ENCODE assay signal across 37 mouse cellular contexts in genomic region chr4:148310126-148310525, GRCm38 (mm10). TPM values are rescaled to one million over a fixed set of nuclear protein-coding genes. Genes with fewer than 3 reads are reported as not detected.
"Had no signal": no experiment of that assay in that cellular context is flagged by ENCODE, and none has a peak within 500 bp of the region (broad histone marks: within the 10 kb centered on the region; RNA-seq: fewer than 3 reads in every experiment).

No protein-coding gene starts in this region.

- H3K4me1 ChIP-seq: intestine, embryonic 15.5 days had no signal

- H3K4me3 ChIP-seq: heart, embryonic 10.5 days; heart, embryonic 12.5 days; heart, embryonic 13.5 days; heart, embryonic 15.5 days; hindbrain, embryonic 10.5 days; hindbrain, embryonic 12.5 days; hindbrain, embryonic 13.5 days; hindbrain, embryonic 15.5 days; intestine, embryonic 15.5 days; kidney, embryonic 15.5 days; layer of hippocampus, adult 2 months had no signal

- H3K9ac ChIP-seq: heart, embryonic 12.5 days; heart, embryonic 13.5 days; heart, embryonic 15.5 days; hindbrain, embryonic 12.5 days; hindbrain, embryonic 13.5 days; hindbrain, embryonic 14.5 days; hindbrain, embryonic 15.5 days; intestine, embryonic 15.5 days; kidney, embryonic 15.5 days had no signal

- DNase-seq: heart, postnatal 10 days; heart, postnatal 14 days; heart, postnatal 36 days; heart, postnatal 4 days; kidney, adult 11 months; kidney, adult 18-20 months; kidney, adult 2 months; kidney, adult 8-10 months; kidney, adult 9 months; kidney, postnatal 10 days; kidney, postnatal 14 days; kidney, postnatal 25 days; kidney, postnatal 36 days; kidney, postnatal 4 days; layer of hippocampus, adult 9-11 months; layer of hippocampus, postnatal 36 days had no signal

- H3K36me3 ChIP-seq: heart, embryonic 10.5 days; heart, embryonic 12.5 days; heart, embryonic 13.5 days; heart, embryonic 15.5 days; hindbrain, embryonic 10.5 days; hindbrain, embryonic 12.5 days; hindbrain, embryonic 13.5 days; hindbrain, embryonic 15.5 days; intestine, embryonic 15.5 days; kidney, embryonic 15.5 days had no signal

- ATAC-seq: hindbrain, embryonic 16.5 days; hindbrain, postnatal 0 days; inflammation-experienced regulatory T-cells, adult 6 months; intestine, embryonic 15.5 days; intestine, embryonic 16.5 days; intestine, postnatal 0 days had no signal

- H3K27me3 ChIP-seq: heart, embryonic 15.5 days; hindbrain, embryonic 13.5 days; hindbrain, embryonic 15.5 days; intestine, embryonic 15.5 days had no signal

- H3K27ac ChIP-seq: heart, embryonic 10.5 days; heart, embryonic 13.5 days; heart, embryonic 15.5 days; hindbrain, embryonic 10.5 days; hindbrain, embryonic 12.5 days; hindbrain, embryonic 13.5 days; hindbrain, embryonic 14.5 days; hindbrain, embryonic 15.5 days; hindbrain, postnatal 0 days; intestine, embryonic 15.5 days; kidney, embryonic 15.5 days; kidney, postnatal 0 days; layer of hippocampus, adult 2 months had no signal

- H3K4me2 ChIP-seq: heart, embryonic 11.5 days; heart, embryonic 12.5 days; heart, embryonic 13.5 days; heart, embryonic 15.5 days; hindbrain, embryonic 12.5 days; hindbrain, embryonic 13.5 days; hindbrain, embryonic 14.5 days; hindbrain, embryonic 15.5 days; intestine, embryonic 15.5 days; kidney, embryonic 15.5 days had no signal

- H3K9me3 ChIP-seq: heart, embryonic 10.5 days; heart, embryonic 12.5 days; heart, embryonic 13.5 days; heart, embryonic 15.5 days; hindbrain, embryonic 10.5 days; hindbrain, embryonic 12.5 days; hindbrain, embryonic 13.5 days; hindbrain, embryonic 15.5 days; intestine, embryonic 15.5 days; kidney, embryonic 15.5 days had no signal

RNA-seq across cellular contexts. Expression of gene Disp3, which starts 22.4 kb away (rescaled TPM):
- total RNA-seq: heart, postnatal 14 days; heart, postnatal 25 days; heart, postnatal 36 days; hematopoietic stem cell, adult 5-6 weeks had no signal
- polyA plus RNA-seq: heart, embryonic 11.5 days; heart, embryonic 15.5 days; inflammation-experienced regulatory T-cells, adult 6 months had no signal
